Mouse (Mus musculus) lung, postnatal 4 days (tissue): ENCODE results near the gene Ccdc155.
A peak's percentile ranks its signal among the peaks of the same experiment; 100 is the strongest.

Experiments used
- DNase-seq, 2 experiments: peaks; one replicate each; pipeline ENCODE4 v3.0.0; 2021

Gene Ccdc155

DNA sequence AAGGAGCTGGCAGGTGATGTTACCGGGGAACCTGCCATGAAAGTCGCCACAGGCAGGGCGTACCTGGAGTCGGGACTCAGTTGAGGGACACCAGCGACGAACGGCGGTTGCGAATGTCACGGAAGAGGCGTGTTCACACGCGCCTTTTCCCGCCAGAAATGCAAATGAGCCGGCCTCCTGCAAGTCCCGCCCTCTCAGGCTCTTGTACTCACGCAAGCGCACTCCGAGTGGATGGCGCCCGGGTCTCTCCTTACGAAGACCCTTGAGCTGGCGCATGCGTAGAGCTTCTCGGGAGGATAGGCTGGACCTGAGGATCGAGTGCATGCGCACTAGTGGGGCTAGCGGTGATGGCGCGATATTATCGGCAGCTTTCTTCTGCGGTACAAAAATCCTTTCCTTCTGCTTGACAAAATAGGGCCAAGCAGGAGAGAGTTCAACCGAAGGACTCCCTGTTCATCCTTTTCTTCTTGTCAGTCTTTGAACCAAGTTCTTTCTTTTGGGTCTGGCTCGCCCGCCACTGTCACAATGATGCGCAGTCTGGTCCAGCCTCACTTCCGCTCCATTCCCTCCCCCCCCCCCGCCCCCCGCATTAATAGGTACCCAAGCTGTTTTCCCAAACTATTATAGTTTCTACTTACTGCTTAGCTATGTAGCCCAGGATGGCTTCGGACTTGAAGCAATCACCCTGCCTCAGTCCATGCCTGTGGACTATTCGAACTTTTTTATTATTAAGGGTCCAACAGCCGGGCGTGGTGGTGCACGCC, at the start of gene Ccdc155:
Ccdc155 (minus strand) TSS at position 513 of the 764 bp plus-strand sequence.
- peak; percentile 94 to 95 for DNase-seq

GRCm38 (mm10) chr7:45253806-45254205, 49.1 kb upstream of the Ccdc155 start:
- no peak for DNase-seq

DNA sequence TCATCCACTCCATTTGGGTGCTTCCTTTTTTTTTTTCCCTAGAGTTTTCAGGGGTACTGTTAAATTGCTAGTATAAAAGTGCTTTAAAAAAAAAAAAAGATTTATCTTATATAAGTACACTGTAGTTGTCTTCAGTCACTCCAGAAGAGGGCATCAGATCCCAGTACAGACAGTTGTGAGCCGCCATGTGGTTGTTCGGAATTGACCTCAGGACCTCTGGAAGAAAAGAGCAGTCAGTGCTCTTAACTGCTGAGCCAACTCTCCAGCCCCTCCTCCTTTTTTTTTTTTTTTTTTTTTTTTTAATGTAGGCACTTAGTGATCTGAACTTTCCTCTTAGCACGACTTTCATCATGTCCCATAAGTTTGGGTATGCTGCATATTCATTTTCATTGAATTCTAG, 43.0 kb upstream of the Ccdc155 start:
- DNase-seq = no peak

DNA sequence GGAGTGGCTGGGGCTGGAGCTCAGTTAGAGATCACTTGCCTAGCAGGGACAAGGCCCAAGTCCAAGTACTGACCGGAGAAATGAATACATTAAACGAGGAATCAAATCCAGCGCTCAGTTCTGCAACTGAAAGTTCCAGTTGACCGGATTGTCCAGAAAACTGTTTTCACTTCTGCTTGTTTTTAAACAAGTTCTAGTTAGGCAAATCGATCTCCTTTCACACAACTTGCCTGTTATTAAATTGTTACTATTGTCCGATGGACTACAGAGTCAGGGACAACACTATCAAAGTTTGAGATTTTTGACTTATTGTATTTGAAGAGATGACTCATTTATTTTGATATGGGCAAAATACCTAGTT, 36.7 kb upstream of the Ccdc155 start:
- no peak for DNase-seq

GRCm38 (mm10) chr7:45240633-45241388, 36.1 kb upstream of the Ccdc155 start, which contains the start of gene Slc6a16:
Slc6a16 (plus strand) TSS chr7:45241085.
- peak; percentile 37 to 59 for DNase-seq

- no peak for DNase-seq
Measured at GRCm38 (mm10) chr7:45240109-45240508, 35.4 kb upstream of the Ccdc155 start.

- peak; percentile 62 to 65 for DNase-seq
Measured at GRCm38 (mm10) chr7:45238723-45239496, 34.2 kb upstream of the Ccdc155 start, which contains the start of gene Cd37. Cd37 (minus strand) TSS chr7:45239115.

GRCm38 (mm10) chr7:45237747-45238699, 33.3 kb upstream of the Ccdc155 start:
- no peak for DNase-seq

- no peak for DNase-seq
Measured at GRCm38 (mm10) chr7:45235656-45236180, 31.0 kb upstream of the Ccdc155 start.

GRCm38 (mm10) chr7:45234922-45235571, 30.4 kb upstream of the Ccdc155 start:
- peak; percentile 54 to 60 for DNase-seq

- DNase-seq = peak in 1 of 2 experiments; percentile 35
Measured at GRCm38 (mm10) chr7:45234333-45234841, 29.7 kb upstream of the Ccdc155 start.

- no peak for DNase-seq
Measured at GRCm38 (mm10) chr7:45233580-45234332, 29.1 kb upstream of the Ccdc155 start.

DNA sequence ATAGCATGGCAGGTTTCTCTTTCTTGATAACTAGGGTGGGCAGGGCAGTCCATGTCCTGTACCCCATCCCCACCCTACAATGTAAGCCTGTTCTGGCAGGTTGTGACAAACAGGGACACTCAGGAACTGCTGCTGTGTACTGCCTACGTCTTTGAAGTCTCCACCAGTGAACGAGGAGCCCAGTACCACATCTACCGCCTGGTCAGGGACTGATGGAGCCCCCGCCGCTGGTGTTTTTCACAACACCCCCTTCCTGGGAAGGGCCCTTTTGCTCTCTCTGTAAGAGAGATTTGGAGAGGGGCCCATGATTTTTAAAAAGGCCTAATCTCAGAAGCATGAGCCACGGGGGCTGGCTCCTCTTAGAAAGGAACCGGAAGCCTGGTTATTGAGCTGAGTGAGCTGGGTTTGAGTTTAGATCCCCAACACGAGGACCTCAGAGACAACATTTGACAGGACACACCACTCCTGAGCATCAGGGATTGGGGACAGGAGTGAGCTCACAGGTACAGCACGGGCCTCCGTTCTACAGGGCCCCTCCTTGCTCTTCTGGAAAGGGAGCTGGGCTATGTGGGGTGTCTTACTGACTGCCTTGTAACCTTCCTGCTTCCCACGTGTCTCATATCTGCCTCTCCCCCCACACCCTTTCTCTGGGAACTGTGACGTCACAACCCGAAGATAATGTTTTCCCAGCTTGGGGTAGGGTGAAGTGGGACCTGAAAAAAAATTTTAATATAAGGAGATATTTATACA, 28.2 kb upstream of the Ccdc155 start:
- no peak for DNase-seq

DNA sequence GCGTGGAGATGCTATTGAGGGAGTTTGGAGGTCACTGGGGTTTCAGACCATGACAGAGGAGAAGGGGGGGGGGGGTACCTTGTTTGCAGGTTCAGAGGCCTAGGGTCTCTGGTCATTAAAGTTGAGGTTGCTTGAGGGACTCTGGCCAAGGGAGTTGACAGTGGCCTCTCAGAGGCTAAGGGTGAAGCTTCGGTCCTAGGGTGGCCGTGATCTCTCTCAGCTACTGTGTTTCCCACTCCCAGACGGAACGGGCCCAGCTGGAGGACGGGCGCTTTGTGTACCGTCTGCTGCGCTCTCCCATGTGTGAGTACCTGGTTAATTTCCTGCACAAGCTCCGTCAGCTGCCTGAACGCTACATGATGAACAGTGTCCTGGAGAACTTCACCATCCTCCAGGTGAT, 27.2 kb upstream of the Ccdc155 start:
- DNase-seq = no peak

DNA sequence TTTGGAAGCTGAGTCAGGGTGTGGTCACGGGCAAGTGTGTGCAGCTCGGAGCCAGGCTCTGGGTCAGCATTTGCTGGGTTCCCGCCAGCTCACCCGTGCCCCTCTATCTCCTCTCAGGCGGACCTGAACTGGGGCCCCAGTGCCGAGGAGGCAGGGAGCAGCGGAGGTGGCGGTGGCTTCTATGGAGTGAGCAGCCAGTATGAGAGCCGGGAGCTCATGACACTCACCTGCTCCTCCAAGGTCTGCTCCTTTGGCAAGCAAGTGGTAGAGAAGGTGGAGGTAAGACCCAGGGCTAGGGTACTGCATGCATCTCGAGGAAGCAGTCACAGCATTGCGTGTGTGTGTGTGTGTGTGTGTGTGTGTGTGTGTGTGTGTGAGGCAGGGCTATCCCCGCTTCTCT, 26.5 kb upstream of the Ccdc155 start:
- DNase-seq = no peak

DNA sequence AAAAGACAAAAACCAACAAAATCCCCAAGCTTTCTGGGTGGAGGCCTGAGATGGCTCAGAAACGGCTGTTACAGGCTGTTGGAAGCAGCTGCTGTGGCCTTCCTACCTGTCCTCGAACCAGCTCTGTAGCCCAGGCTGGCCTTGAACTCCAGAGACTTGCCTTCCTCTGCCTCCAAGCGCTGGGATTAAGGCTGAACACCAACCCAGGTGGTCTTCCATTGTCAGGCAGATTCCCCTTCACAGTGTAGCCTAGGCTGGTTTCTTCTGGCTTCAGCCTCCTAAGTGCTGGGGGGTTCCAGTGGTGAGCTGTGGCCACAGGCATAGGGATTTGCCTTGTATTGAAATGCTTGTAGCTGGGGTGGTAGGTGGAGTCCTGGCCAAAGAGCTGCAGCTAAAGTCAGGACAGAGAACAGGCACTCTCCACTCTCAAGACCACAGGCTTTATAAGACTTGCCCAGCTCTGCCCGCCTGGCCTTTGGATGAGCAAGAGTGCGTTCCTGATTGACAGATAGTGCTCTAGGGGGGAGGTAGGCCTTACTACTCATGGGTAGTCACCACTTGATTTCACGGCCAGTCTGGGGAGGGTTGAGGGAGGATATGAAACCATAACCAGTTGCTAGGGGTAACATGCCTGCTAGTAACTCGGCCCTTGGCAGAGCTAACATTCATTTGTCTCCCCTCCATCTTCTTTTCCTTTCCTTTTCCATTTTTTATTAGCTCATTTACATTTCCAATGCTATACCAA, 24.9 kb upstream of the Ccdc155 start:
- no peak for DNase-seq

- DNase-seq = no peak
Measured at GRCm38 (mm10) chr7:45229046-45229445, 24.4 kb upstream of the Ccdc155 start.

DNA sequence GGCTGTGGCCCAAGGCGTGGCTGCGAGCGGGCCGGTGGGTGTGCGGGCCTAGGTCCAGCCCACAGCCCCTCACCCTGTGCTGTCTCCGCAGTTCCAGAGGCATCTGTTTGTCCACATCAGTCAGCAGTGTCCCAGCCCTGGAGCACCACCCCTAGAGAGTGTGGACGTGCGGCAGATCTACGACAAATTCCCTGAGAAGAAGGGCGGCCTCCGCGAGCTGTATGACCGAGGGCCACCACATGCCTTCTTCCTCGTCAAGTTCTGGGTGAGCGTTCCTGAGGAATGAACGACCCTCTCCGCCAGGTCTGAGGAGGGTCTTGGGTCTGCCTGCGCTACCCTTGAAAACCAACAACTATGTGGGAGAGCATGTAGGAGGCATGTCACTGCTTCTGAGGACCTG, 23.9 kb upstream of the Ccdc155 start:
- DNase-seq = no peak

DNA sequence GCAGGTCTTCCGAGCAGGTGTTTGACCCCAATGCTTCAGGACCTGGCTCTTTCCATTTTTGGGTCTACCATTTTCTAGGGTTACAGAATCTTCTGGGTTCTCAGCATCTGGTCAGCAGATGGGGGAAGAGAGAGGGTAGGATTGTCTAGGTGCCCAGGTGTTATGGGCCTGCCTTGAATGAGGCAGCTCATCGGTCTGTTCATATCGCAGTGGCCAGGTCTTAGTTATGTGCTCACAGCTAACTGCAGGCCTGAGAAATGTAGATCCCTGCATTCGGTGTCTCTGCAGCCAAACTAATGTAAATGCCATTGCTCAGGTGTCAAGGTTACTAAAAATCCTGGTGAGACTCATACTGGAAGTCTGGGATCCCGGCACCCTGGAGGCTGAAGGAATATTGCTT, 21.7 kb upstream of the Ccdc155 start:
- DNase-seq = no peak
